Mouse (Mus musculus): ENCODE data around the gene Rnf10.

GRCm38 (mm10) chr5:115235323-115235771 is 37.4 kb downstream of the Rnf10 start:
- TF ChIP-seq CTCF (IDR thresholded peaks at IDR 0.05; ENCODE audit: low read depth) = no peak
- TF ChIP-seq EP300 (IDR thresholded peaks at IDR 0.05; ENCODE audit: low read depth) = no peak

All from liver, embryonic 14.5 days (tissue).